Mouse (Mus musculus): Measurements from ENCODE around the gene Rbms3.

Rbms3 gene

GRCm38 (mm10) chr9:117375776-117376175 lies 253.9 kb downstream of the Rbms3 start:
- DNase-seq (ENCODE audit: low read depth, low spot score) = no peak

GRCm38 (mm10) chr9:117373164-117373741 lies 256.5 kb downstream of the Rbms3 start:
- DNase-seq (ENCODE audit: low read depth, low spot score) = peak; percentile 10

- DNase-seq (ENCODE audit: low read depth, low spot score) = peak; percentile 37
These were observed 257.7 kb downstream of the Rbms3 start for GRCm38 (mm10) chr9:117371980-117372379.

- no peak for DNase-seq (ENCODE audit: low read depth, low spot score)
These were observed 259.6 kb downstream of the Rbms3 start for GRCm38 (mm10) chr9:117370086-117370485.

GRCm38 (mm10) chr9:117368016-117368415 lies 261.7 kb downstream of the Rbms3 start:
- no peak for DNase-seq (ENCODE audit: low read depth, low spot score)

- no peak for DNase-seq (ENCODE audit: low read depth, low spot score)
These were observed 265.1 kb downstream of the Rbms3 start for GRCm38 (mm10) chr9:117364610-117365009.

GRCm38 (mm10) chr9:117361431-117361830 lies 268.3 kb downstream of the Rbms3 start:
- no peak for DNase-seq (ENCODE audit: low read depth, low spot score)

- DNase-seq (ENCODE audit: low read depth, low spot score) = peak; percentile 52
These were observed 272.8 kb downstream of the Rbms3 start for GRCm38 (mm10) chr9:117356764-117357442.

- DNase-seq (ENCODE audit: low read depth, low spot score) = no peak
These were observed 274.2 kb downstream of the Rbms3 start for GRCm38 (mm10) chr9:117355501-117355900.

- DNase-seq (ENCODE audit: low read depth, low spot score) = no peak
These were observed 287.4 kb downstream of the Rbms3 start for GRCm38 (mm10) chr9:117342336-117342735.

GRCm38 (mm10) chr9:117330681-117331080 lies 299.0 kb downstream of the Rbms3 start:
- DNase-seq (ENCODE audit: low read depth, low spot score) = no peak

- DNase-seq (ENCODE audit: low read depth, low spot score) = no peak
These were observed 310.4 kb downstream of the Rbms3 start for GRCm38 (mm10) chr9:117319271-117319670.

GRCm38 (mm10) chr9:117318461-117318860 lies 311.3 kb downstream of the Rbms3 start:
- no peak for DNase-seq (ENCODE audit: low read depth, low spot score)

- DNase-seq (ENCODE audit: low read depth, low spot score) = no peak
These were observed 312.5 kb downstream of the Rbms3 start for GRCm38 (mm10) chr9:117317251-117317650.

GRCm38 (mm10) chr9:117313642-117314041 lies 316.1 kb downstream of the Rbms3 start:
- no peak for DNase-seq (ENCODE audit: low read depth, low spot score)

- no peak for DNase-seq (ENCODE audit: low read depth, low spot score)
These were observed 319.9 kb downstream of the Rbms3 start for GRCm38 (mm10) chr9:117309809-117310208.

GRCm38 (mm10) chr9:117298991-117299390 lies 330.7 kb downstream of the Rbms3 start:
- no peak for DNase-seq (ENCODE audit: low read depth, low spot score)

- no peak for DNase-seq (ENCODE audit: low read depth, low spot score)
These were observed 331.8 kb downstream of the Rbms3 start for GRCm38 (mm10) chr9:117297662-117298531.

- no peak for DNase-seq (ENCODE audit: low read depth, low spot score)
These were observed 338.5 kb downstream of the Rbms3 start for GRCm38 (mm10) chr9:117291066-117291850.

- no peak for DNase-seq (ENCODE audit: low read depth, low spot score)
These were observed 354.9 kb downstream of the Rbms3 start for GRCm38 (mm10) chr9:117274846-117275245.

- no peak for DNase-seq (ENCODE audit: low read depth, low spot score)
These were observed 370.1 kb downstream of the Rbms3 start for GRCm38 (mm10) chr9:117259614-117260013.

- peak; percentile 87 for DNase-seq (ENCODE audit: low read depth, low spot score)
These were observed 376.4 kb downstream of the Rbms3 start for GRCm38 (mm10) chr9:117253361-117253760.
